Mouse (Mus musculus): ENCODE data around the gene Rela. TPM values are rescaled to one million over a fixed set of nuclear protein-coding genes. Genes with fewer than 3 reads are reported as not detected.

The Rela gene
- total and polyA plus RNA-seq, 3 experiments, result 12.1 to 51.9 (median 21.0) TPM

DNA sequence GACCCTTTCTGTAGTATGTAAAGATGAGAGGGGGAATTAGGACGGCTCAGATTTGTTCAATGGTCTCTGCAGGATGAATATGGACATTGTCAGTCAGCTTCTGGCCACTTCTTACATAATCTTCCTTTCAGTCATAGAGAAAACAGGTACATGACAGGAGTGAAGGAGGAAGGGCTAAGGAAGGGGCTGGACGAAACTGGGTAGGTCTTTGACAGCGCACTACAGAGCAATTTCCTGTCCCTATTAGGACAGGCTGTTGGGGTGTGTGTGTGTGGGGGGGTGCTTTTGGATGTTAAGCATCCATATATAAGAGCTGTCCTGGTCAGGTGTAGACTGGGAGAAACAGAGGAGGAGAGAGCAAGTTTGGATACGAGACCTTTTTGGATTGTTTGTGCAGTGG, 38.1 kb upstream of the Rela start:
- Histone ChIP-seq H3K27me3 (replicated peaks) (no peaks in the 10 kb centered on the region), H3K27ac (ENCODE audit: insufficient read depth, low read depth) (no peak overlapping the region), H3K4me1 (ENCODE audit: control insufficient read depth in 1 of 2, insufficient read depth in 2 of 2) (peaks cover 10 to 24% of the 10 kb centered on the region in 2 experiments), H3K4me3 (replicated peaks in 1 of 3; ENCODE audit: low read depth in 2 of 3, low read length in 2 of 3, poor library complexity in 1 of 3) (no peak overlapping the region), H3K79me2 (replicated peaks; ENCODE audit: control insufficient read depth, extremely low read depth, insufficient read depth, poor library complexity, severe bottlenecking) (peaks cover 12% of the 10 kb centered on the region), H3K4me2 (ENCODE audit: insufficient read depth, low read depth, poor library complexity, severe bottlenecking) (no peak overlapping the region), H3K9me3 (replicated peaks; ENCODE audit: low read length) (no peaks in the 10 kb centered on the region), H3K36me3 (replicated peaks in 1 of 2; ENCODE audit: control insufficient read depth in 1 of 2, insufficient read depth in 1 of 2, low read length in 1 of 2) (peaks cover 12 to 13% of the 10 kb centered on the region in 2 experiments), H3K9ac (ENCODE audit: insufficient read depth, low read depth) (no peak overlapping the region)
- in situ Hi-C loops (cut with MboI; ENCODE audit: low pct_ligation_motif_present, low pct_unique_long_range_greater_than_20kb, low sequenced_read_pairs), result no loop called here
- DNase-seq (ENCODE audit: extremely low read depth), result no peak
- dilution Hi-C loops (cut with MboI; ENCODE audit: extremely low pct_ligation_motif_present, extremely low pct_unique_long_range_greater_than_20kb, low sequenced_read_pairs), result no loop called here
- TF ChIP-seq ZKSCAN1 (IDR thresholded peaks at IDR 0.05; ENCODE audit: borderline replicate concordance, low read depth, low read length) (no peak), MAFK (IDR thresholded peaks at IDR 0.05; ENCODE audit: insufficient replicate concordance, low read length) (no peak), TBP (conservative IDR thresholded peaks at IDR 0.05; ENCODE audit: low read depth, low read length) (no peak), IRF4 (IDR thresholded peaks at IDR 0.05; ENCODE audit: low read depth, low read length) (no peak), TCF12 (IDR thresholded peaks at IDR 0.05; ENCODE audit: low read depth, low read length) (no peak), POLR2AphosphoS2 (IDR thresholded peaks at IDR 0.05; ENCODE audit: low read depth, low read length) (no peak), MXI1 (IDR thresholded peaks at IDR 0.05; ENCODE audit: low read depth, low read length) (no peak), MEF2A (IDR thresholded peaks at IDR 0.05; ENCODE audit: borderline replicate concordance, low read depth, low read length) (no peak), NRF1 (IDR thresholded peaks at IDR 0.05; ENCODE audit: low read depth, low read length) (no peak), SIN3A (IDR thresholded peaks at IDR 0.05; ENCODE audit: low read length) (no peak), BHLHE40 (IDR thresholded peaks at IDR 0.05; ENCODE audit: low read depth, low read length) (no peak), SMC3 (IDR thresholded peaks at IDR 0.05; ENCODE audit: low read depth, low read length) (no peak)

GRCm38 (mm10) chr19:5601752-5602541, 35.3 kb upstream of the Rela start, which contains the start of gene Rnaseh2c:
Gene Rnaseh2c (plus strand): TSS chr19:5601873.
- Histone ChIP-seq H3K27me3 (replicated peaks) (no peaks in the 10 kb centered on the region), H3K4me2 (ENCODE audit: insufficient read depth, low read depth, poor library complexity, severe bottlenecking) (peak within 1 kb of the TSS; percentile 70), H3K27ac (ENCODE audit: insufficient read depth, low read depth) (peak within 1 kb of the TSS; percentile 76), H3K9me3 (replicated peaks; ENCODE audit: low read length) (no peaks in the 10 kb centered on the region), H3K79me2 (replicated peaks; ENCODE audit: control insufficient read depth, extremely low read depth, insufficient read depth, poor library complexity, severe bottlenecking) (peaks cover 12% of the 10 kb centered on the region), H3K36me3 (replicated peaks in 1 of 2; ENCODE audit: control insufficient read depth in 1 of 2, insufficient read depth in 1 of 2, low read length in 1 of 2) (peaks cover 38 to 40% of the 10 kb centered on the region in 2 experiments), H3K4me3 (replicated peaks in 1 of 3; ENCODE audit: low read depth in 2 of 3, low read length in 2 of 3, poor library complexity in 1 of 3) (peak within 1 kb of the TSS; percentile 74 to 99 (median 86)), H3K4me1 (ENCODE audit: control insufficient read depth in 1 of 2, insufficient read depth in 2 of 2) (peaks cover 10 to 24% of the 10 kb centered on the region in 2 experiments), H3K9ac (ENCODE audit: insufficient read depth, low read depth) (peak within 1 kb of the TSS; percentile 81)
- peak; percentile 86 for DNase-seq (ENCODE audit: extremely low read depth)
- in situ Hi-C loops (cut with MboI; ENCODE audit: low pct_ligation_motif_present, low pct_unique_long_range_greater_than_20kb, low sequenced_read_pairs), result no loop called here
- dilution Hi-C loops (cut with MboI; ENCODE audit: extremely low pct_ligation_motif_present, extremely low pct_unique_long_range_greater_than_20kb, low sequenced_read_pairs), result no loop called here
- no peak for TF ChIP-seq CHD2 (IDR thresholded peaks at IDR 0.05; ENCODE audit: low read length)
- peak; percentile 82 for TF ChIP-seq ELF1 (IDR thresholded peaks at IDR 0.05; ENCODE audit: low read depth, low read length)
- peak; percentile 98 for TF ChIP-seq HCFC1 (IDR thresholded peaks at IDR 0.05; ENCODE audit: low read depth, low read length)
- TF ChIP-seq TCF12 (IDR thresholded peaks at IDR 0.05; ENCODE audit: low read depth, low read length), result peak; percentile 70
- peak; percentile 86; the same call in 1 of the 2 replicates for TF ChIP-seq MYC (IDR thresholded peaks at IDR 0.05; ENCODE audit: low read depth, low read length)
- peak; percentile 49 for TF ChIP-seq MAX (IDR thresholded peaks at IDR 0.05; ENCODE audit: low read length)
- TF ChIP-seq MAFK (IDR thresholded peaks at IDR 0.05; ENCODE audit: insufficient replicate concordance, low read length), result no peak
- peak; percentile 73 for TF ChIP-seq TBP (conservative IDR thresholded peaks at IDR 0.05; ENCODE audit: low read depth, low read length)
- no peak for TF ChIP-seq USF1 (IDR thresholded peaks at IDR 0.05; ENCODE audit: low read depth, low read length)
- TF ChIP-seq BHLHE40 (IDR thresholded peaks at IDR 0.05; ENCODE audit: low read depth, low read length), result no peak; the same call in 1 of the 2 replicates
- no peak for TF ChIP-seq ZNF384 (IDR thresholded peaks at IDR 0.05; ENCODE audit: low read depth, low read length)
- no peak; the same call in 1 of the 2 replicates for TF ChIP-seq IRF4 (IDR thresholded peaks at IDR 0.05; ENCODE audit: low read depth, low read length)
- TF ChIP-seq NRF1 (IDR thresholded peaks at IDR 0.05; ENCODE audit: low read depth, low read length), result peak; percentile 45; the same call in 1 of the 2 replicates
- TF ChIP-seq SIN3A (IDR thresholded peaks at IDR 0.05; ENCODE audit: low read length), result no peak; the same call in 1 of the 2 replicates
- no peak for TF ChIP-seq MAZ (IDR thresholded peaks at IDR 0.05; ENCODE audit: low read depth, low read length)
- no peak for TF ChIP-seq EP300 (IDR thresholded peaks at IDR 0.05; ENCODE audit: low read length)
- no peak for TF ChIP-seq POLR2AphosphoS2 (IDR thresholded peaks at IDR 0.05; ENCODE audit: low read depth, low read length)
- TF ChIP-seq KAT2A (IDR thresholded peaks at IDR 0.05; ENCODE audit: insufficient replicate concordance, low read length), result peak; percentile 95; the same call in 1 of the 2 replicates
- TF ChIP-seq MXI1 (IDR thresholded peaks at IDR 0.05; ENCODE audit: low read depth, low read length), result no peak
- no peak; the same call in 1 of the 2 replicates for TF ChIP-seq JUN (IDR thresholded peaks at IDR 0.05; ENCODE audit: insufficient read depth, low read depth, low read length)
- no peak for TF ChIP-seq RAD21 (IDR thresholded peaks at IDR 0.05; ENCODE audit: low read depth, low read length)
- TF ChIP-seq GABPA (IDR thresholded peaks at IDR 0.05; ENCODE audit: insufficient replicate concordance, low read depth, low read length), result peak; percentile 50; the same call in 1 of the 2 replicates
- peak; percentile 86 for TF ChIP-seq POLR2A (IDR thresholded peaks at IDR 0.05; ENCODE audit: low read depth, low read length)
- no peak for TF ChIP-seq ZKSCAN1 (IDR thresholded peaks at IDR 0.05; ENCODE audit: borderline replicate concordance, low read depth, low read length)
- no peak for TF ChIP-seq JUND (conservative IDR thresholded peaks at IDR 0.05; ENCODE audit: low read depth, low read length)
- TF ChIP-seq E2F4 (IDR thresholded peaks at IDR 0.05; ENCODE audit: insufficient replicate concordance, low read depth, low read length), result peak; percentile 68; the same call in 1 of the 2 replicates

Data from CH12.LX (cell line).